Mouse (Mus musculus): ENCODE data around the gene Mvp.

Gene Mvp

DNA sequence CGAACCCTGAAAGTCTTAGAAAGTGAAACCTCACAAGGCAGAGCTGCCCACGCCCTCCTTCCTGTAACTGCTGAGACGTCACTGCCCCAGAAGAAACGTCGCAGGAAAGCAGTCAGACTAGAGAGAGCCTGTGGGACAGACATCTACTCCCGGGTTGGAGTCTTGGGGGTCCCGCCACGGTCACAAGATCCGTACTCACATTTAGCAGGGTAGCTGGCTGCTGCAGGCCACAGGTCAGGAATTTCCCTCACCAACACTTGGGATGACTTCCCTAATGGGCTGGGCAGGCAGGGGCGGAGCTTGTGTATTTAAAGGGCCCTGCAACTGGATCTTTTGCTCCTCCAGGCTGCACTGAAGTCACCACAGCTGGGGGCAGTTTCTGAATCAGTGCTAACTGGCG, at the start of gene Mvp:
Gene Mvp, minus strand, starts transcription at position 302 of the 400 bp plus-strand sequence.
- in situ Hi-C loops (cut with MseI, MboI): no loop called here

- in situ Hi-C loops (cut with MseI, MboI): no loop called here
Observed at GRCm38 (mm10) chr7:127055026-127055585, 40.7 kb upstream of the Mvp start.

GRCm38 (mm10) chr7:127041851-127042672, 27.6 kb upstream of the Mvp start, which contains the start of gene Kif22:
TSS of gene Kif22 (minus strand) at chr7:127042471.
- in situ Hi-C loops (cut with MseI, MboI): no loop called here

DNA sequence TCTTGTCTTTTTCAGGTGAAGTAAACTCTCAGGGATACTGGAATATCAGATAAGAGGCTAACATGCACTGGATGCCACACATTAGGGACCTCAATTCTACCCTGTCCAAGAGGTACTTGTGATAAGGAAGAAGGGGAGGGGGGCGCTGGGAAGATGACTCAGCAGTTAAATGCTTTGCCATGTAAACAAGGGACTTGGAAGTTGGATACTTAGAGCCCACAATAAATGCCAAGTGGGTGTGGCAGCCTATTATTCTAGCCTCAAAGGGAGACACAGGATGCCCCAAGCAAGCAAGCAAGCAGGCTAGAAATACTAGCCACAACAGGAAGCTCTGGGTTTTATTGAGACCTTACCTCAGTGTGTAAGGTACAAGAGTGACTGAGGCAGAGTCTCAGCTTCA, 16.8 kb upstream of the Mvp start:
- in situ Hi-C loops (cut with MseI, MboI): no loop called here

GRCm38 (mm10) chr7:127030172-127030571, 15.8 kb upstream of the Mvp start:
- in situ Hi-C loops (cut with MseI, MboI): no loop called here

DNA sequence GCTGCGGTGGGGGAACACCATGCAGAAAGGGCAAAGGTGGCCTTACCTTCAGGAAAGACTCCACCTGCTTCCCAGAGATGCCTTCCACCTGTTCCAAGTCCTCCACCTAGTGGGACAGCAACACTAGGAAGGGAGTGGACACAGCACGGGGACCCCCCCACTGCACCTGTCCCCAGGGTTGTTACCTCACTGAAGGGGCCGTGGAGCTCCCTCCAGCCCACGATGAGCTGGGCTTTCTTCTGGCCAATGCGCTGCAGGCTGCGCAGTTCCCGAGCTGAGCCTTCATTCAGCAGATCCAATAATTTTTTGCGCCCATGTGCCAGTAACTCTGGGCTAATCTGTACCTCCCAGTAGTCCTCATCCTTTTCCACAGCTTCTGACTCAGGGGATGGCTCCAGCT, 13.5 kb upstream of the Mvp start:
- in situ Hi-C loops (cut with MseI, MboI): no loop called here

- in situ Hi-C loops (cut with MseI, MboI): no loop called here
Observed at GRCm38 (mm10) chr7:127026984-127027726, 12.7 kb upstream of the Mvp start, which contains the start of gene Maz. TSS of gene Maz (minus strand) at chr7:127027037.

GRCm38 (mm10) chr7:127026616-127026983, 12.2 kb upstream of the Mvp start:
- in situ Hi-C loops (cut with MseI, MboI): no loop called here

GRCm38 (mm10) chr7:127026161-127026600, 11.8 kb upstream of the Mvp start:
- in situ Hi-C loops (cut with MseI, MboI): no loop called here

GRCm38 (mm10) chr7:127025556-127026160, 11.2 kb upstream of the Mvp start:
- in situ Hi-C loops (cut with MseI, MboI): no loop called here

GRCm38 (mm10) chr7:127024755-127025555, 10.5 kb upstream of the Mvp start:
- in situ Hi-C loops (cut with MseI, MboI): no loop called here

GRCm38 (mm10) chr7:127023896-127024690, 9.7 kb upstream of the Mvp start:
- in situ Hi-C loops (cut with MseI, MboI): no loop called here

- in situ Hi-C loops (cut with MseI, MboI): no loop called here
Observed at GRCm38 (mm10) chr7:127023272-127023691, 8.9 kb upstream of the Mvp start.

DNA sequence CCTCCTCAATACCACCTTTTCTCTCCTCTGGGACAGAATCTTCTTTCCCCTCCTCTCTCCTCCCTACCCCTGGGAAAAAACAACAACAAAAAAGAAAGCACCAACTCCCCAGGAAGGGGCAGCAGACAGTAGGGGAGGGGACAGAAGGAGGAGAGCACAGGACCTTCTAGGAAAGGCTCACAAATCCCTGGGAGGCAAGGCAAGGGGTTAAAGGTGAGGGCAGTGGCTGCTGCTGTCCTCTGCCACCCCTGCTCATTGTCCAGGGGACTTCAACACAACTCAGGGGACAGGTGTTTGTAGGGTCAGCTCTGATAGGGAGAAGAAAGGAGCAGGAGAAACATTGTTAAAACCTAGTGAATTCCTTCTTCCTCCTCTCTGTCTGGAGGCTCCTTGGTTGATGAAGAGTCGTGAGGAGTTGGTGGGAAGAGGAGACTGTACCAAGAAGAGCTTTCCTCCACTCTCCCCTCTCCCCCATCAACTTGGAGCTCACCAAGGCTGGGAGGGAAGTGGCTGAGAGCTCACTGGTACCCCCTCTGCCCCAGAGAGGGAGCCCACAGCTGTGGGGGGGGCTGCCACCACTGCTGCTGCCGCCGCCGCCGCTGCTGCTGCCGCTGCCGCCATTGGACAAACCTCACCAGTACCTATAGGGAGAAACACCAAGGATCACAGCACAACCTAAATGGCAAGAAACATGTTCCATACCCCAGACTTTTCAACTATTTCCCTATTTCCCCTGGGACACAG, 8.3 kb upstream of the Mvp start:
- in situ Hi-C loops (cut with MseI, MboI): no loop called here

DNA sequence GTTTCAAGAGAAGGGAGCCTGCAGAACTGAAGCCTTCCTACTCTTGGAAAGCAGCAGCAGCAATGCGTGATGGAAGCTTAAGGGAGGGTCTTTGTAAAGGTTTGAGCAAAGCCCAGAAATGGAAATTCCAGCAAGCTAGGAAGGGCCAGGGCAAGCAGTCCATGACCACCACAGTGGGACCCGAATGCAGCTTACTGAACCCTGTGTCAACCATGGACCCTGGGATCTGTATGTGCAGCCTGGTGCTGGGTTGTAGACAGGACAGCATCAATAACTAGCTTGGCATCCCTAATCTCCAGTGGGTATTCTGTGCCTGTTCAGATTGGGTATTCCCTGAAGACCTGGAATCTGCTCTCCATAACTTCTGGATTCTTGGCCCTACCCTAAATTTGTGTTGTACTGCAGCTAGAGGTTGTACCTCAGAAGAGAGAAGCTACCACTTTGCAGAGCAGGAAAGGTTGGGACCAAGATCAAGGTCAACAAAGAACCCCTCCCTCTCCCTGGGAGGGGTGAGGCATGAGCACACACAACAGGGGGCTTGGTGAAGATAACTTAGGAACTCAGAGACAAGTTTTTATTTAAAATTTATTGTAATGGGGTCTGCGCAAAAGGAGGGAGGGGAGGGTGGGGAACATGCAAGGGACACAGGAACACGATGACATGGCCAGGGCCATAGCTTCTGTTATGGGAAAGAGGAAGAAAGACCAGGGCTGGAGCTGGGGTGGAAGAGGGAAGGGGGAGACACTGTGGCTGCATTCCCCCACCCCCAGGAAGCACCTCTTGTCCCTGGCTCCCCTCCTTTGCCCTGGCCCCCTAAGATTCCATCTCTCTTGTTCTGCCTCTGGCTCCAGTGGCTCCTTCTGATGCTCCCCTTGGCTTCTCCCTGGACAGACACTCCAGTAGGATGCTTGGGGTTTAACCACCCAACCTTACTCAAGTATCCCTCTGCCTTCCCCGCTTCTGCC, 7.4 kb upstream of the Mvp start:
- in situ Hi-C loops (cut with MseI, MboI): no loop called here

DNA sequence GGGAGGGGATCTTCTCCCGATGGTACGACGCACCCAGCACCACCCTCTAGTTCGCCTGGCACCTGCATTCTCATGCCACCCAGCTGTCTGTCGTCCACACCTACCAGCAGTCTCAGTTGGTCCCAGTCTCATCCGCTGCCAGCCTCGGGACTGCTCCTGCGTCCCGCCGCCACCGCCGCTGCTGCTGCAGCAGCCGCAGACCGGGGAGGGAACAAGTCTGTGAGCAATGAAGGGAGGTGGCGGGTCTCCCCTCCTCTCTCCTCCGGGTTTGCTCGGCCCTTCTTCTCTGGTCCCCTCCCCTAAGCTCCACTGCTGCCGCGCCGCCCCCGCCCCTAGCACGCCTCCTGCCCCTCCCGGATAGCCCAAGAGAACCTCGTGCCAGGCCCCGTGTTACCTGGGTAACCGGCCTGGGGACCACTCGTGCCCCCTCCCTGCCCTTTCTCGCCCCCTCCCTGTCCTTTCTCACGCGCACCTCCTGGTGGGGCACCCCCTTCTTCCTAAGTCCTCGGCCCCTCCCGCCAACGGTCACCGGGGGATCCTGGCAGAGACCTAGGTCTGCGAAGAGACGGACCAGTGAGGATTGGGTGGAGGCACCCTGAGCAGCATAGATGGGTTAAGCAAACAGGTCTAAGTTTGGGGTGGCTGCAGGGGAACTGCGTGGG, 6.6 kb upstream of the Mvp start, which contains the start of the genes Gm42742 and Prrt2:
Gene Gm42742, minus strand, starts transcription at position 197 of the 662 bp plus-strand sequence.
Gene Prrt2, minus strand, starts transcription at position 311 of the 662 bp plus-strand sequence.
- in situ Hi-C loops (cut with MseI, MboI): no loop called here

- in situ Hi-C loops (cut with MseI, MboI): no loop called here
Observed at GRCm38 (mm10) chr7:127020491-127020890, 6.1 kb upstream of the Mvp start.

- in situ Hi-C loops (cut with MseI, MboI): no loop called here
Observed at GRCm38 (mm10) chr7:127020031-127020430, 5.6 kb upstream of the Mvp start.

All from mouse trophoblast stem cell (cell line).